Comparison of ENCODE assay signal across 17 mouse cellular contexts in genomic region chr5:115838059-115838458, GRCm38 (mm10). TPM values are rescaled to one million over a fixed set of nuclear protein-coding genes. Genes with fewer than 3 reads are reported as not detected.
DNase-seq lines count a peak whose midpoint lies in the region.
"Had no signal": no experiment of that assay in that cellular context is flagged by ENCODE, and none has a peak within 500 bp of the region (broad histone marks: within the 10 kb centered on the region; RNA-seq: fewer than 3 reads in every experiment).

No protein-coding gene starts in this region.

- DNase-seq in adrenal gland, postnatal 10 days, result peak; percentile 43
- DNase-seq in adrenal gland, postnatal 25 days, result no peak
- DNase-seq in cerebellum, postnatal 10 days, result peak; percentile 18 to 27
- no peak for DNase-seq in cerebellum, adult 11 months
- peak; percentile 34 for DNase-seq in 416B (ENCODE audit: low read depth)
- DNase-seq in MN1 (ENCODE audit: low spot score), result peak; percentile 16
- no peak for DNase-seq in layer of hippocampus, postnatal 14 days (ENCODE audit: low spot score in 2 of 2)
- DNase-seq in liver, result no peak
- DNase-seq: cerebellum, adult 2 months; cerebellum, adult 9-11 months; cerebellum, postnatal 36 days; embryo, embryonic 11 days; forebrain, postnatal 0 days; gastrocnemius, adult 2 months; gastrocnemius, postnatal 14 days; heart, adult 11 months; kidney, adult 8-10 months had no signal

RNA-seq across cellular contexts. Expression of gene Cit, which starts 7.0 kb away (rescaled TPM):
- 10 to 100 TPM in 1 of 2 experiments, 1 to 10 TPM in 1; 6.6 to 13.7 TPM for total RNA-seq in adrenal gland, postnatal 10 days (2021)
- total RNA-seq in adrenal gland, postnatal 25 days (2021), result 8.4 and 10.1 TPM in 2 replicates
- total RNA-seq in layer of hippocampus, postnatal 14 days (2021), result 10 to 100 TPM; 44.1 to 78.4 TPM

Comparison
In these comparisons a context has a peak if more than half of its experiments do, and no peak if none do; other contexts are left out.
1. DNase-seq: peak in adrenal gland, postnatal 10 days (single experiment), cerebellum, postnatal 10 days (2 of 2), 416B (single experiment) and MN1 (single experiment); none in adrenal gland, postnatal 25 days (single experiment), cerebellum, adult 11 months (single experiment), layer of hippocampus, postnatal 14 days (0 of 2) and liver (single experiment).